In the genomic region with DNA sequence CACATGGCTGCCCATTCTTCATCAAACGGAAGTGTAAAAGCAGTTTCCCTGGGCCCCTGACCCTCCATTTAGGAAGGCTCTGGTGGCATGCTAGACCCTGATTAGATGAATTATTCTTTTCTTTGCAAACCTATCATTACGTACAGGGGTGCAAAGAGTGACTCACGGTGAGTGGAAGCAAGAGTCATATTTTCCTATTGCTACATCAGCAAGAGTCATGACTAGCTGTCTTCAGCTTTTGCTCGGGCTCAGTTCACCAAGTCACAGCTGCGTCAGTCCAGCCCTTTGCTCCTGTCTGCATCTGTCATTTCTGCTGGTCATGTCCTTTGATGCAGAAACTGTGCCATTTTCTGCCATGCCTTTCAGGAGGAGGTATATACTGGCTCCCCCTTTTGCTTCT, we compare ENCODE assay signal across 21 mouse cellular contexts.
DNase-seq lines count a peak whose midpoint lies in the region; ATAC-seq and TF ChIP-seq lines count a peak whose summit lies in the region.
"Had no signal": no experiment of that assay in that cellular context is flagged by ENCODE, and none has a peak within 500 bp of the region (broad histone marks: within the 10 kb centered on the region; RNA-seq: fewer than 3 reads in every experiment).

No protein-coding gene starts in this region.

- no peaks in the 10 kb centered on the region for H3K27me3 ChIP-seq in thymus, adult 2 months (ENCODE audit: control insufficient read depth, insufficient read depth, low read length)
- H3K27me3 ChIP-seq: forebrain, embryonic 15.5 days; heart, embryonic 13.5 days; hindbrain, embryonic 15.5 days had no signal

- TF ChIP-seq CTCF in thymus, adult 2 months (IDR thresholded peaks at IDR 0.05; ENCODE audit: borderline replicate concordance, control insufficient read depth, extremely low read depth, insufficient read depth, low read length, poor library complexity), result no peak

- intact Hi-C loops in left cerebral cortex, postnatal 14 days (cut with DNase I), result no loop called here

- no peak overlapping the region for H3K4me3 ChIP-seq in thymus, adult 2 months (ENCODE audit: control insufficient read depth, insufficient read depth, low read length)
- H3K4me3 ChIP-seq: embryonic facial prominence, embryonic 10.5 days; forebrain, embryonic 15.5 days; heart, embryonic 13.5 days; hindbrain, embryonic 15.5 days had no signal

- H3K36me3 ChIP-seq in thymus, adult 2 months (ENCODE audit: control insufficient read depth, insufficient read depth, low read length), result no peaks in the 10 kb centered on the region
- H3K36me3 ChIP-seq: embryonic facial prominence, embryonic 10.5 days; forebrain, embryonic 15.5 days; G1E; heart, embryonic 13.5 days; hindbrain, embryonic 15.5 days had no signal

- no peak overlapping the region for H3K27ac ChIP-seq in thymus, adult 2 months (ENCODE audit: control insufficient read depth, insufficient read depth, low read length)
- H3K27ac ChIP-seq: embryonic facial prominence, embryonic 10.5 days; forebrain, embryonic 15.5 days; heart, embryonic 13.5 days; hindbrain, embryonic 15.5 days had no signal

- TF ChIP-seq POLR2A in thymus, adult 2 months (IDR thresholded peaks at IDR 0.05; ENCODE audit: control insufficient read depth, extremely low read depth, insufficient read depth, low read length, poor library complexity), result no peak

- 92% methylated on average over 5 of the region's 5 CpGs for WGBS in thymus, adult 2 months

- no peak for ATAC-seq in CD4-positive, CD25-positive, alpha-beta regulatory T cell, adult 4 months
- ATAC-seq: forebrain, embryonic 15.5 days; inflammation-experienced regulatory T-cells, adult 6 months had no signal

- H3K4me1 ChIP-seq in thymus, adult 2 months (replicated peaks; ENCODE audit: control insufficient read depth, insufficient read depth, low read length), result no peaks in the 10 kb centered on the region
- H3K4me1 ChIP-seq: embryonic facial prominence, embryonic 10.5 days; forebrain, embryonic 15.5 days; heart, embryonic 13.5 days; hindbrain, embryonic 15.5 days had no signal

- peak; percentile 51 for DNase-seq in 3134 (ENCODE audit: extremely low read depth, insufficient read length, low spot score)
- peak; percentile 68 for DNase-seq in 416B (ENCODE audit: low read depth)
- peak; percentile 52 for DNase-seq in adipocyte (ENCODE audit: low spot score)
- peak; percentile 32 to 36 for DNase-seq in adrenal gland, postnatal 36 days
- DNase-seq in thymus, adult 2 months, result no peak
- no peak for DNase-seq in left cerebral cortex, postnatal 14 days (ENCODE audit: low spot score in 2 of 2)
- no peak for DNase-seq in right cerebral cortex, postnatal 25 days
- DNase-seq: cerebellum, adult 2 months; cerebellum, postnatal 10 days; gastrocnemius, postnatal 36 days; heart, adult 11 months; heart, postnatal 36 days; kidney, adult 11 months; kidney, adult 9 months had no signal

Comparison
In these comparisons a context has a peak if more than half of its experiments do, and no peak if none do; other contexts are left out.
1. DNase-seq: peak in 3134 (single experiment), 416B (single experiment), adipocyte (single experiment) and adrenal gland, postnatal 36 days (2 of 2); none in thymus, adult 2 months (single experiment), left cerebral cortex, postnatal 14 days (0 of 2) and right cerebral cortex, postnatal 25 days (single experiment).